Comparison of ENCODE assay signal across 11 mouse cellular contexts in the genomic region with DNA sequence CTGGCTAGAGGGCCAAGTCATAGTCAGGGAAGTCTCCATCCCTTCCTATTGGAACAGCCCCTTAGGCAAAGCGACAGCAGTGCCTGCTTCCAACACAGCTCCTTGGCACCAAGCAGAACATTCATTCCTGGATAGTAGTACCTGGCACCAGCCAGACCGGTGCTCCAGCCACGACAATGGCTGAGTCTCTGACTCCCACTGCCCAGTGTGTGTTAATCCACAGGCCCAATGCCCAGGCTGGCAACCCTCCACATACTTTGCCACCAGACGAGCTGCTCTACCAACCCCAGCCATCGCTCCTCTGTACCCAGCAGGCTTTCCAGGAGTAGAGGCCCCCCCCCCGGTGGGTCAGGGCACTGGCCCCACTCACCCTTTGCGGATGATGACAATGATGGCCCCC. TPM values are rescaled to one million over a fixed set of nuclear protein-coding genes. Genes with fewer than 3 reads are reported as not detected.
DNase-seq lines count a peak whose midpoint lies in the region; ATAC-seq lines count a peak whose summit lies in the region.
"Had no signal": no experiment of that assay in that cellular context is flagged by ENCODE, and none has a peak within 500 bp of the region (broad histone marks: within the 10 kb centered on the region; RNA-seq: fewer than 3 reads in every experiment).

No protein-coding gene starts in this region.

- H3K9me3 ChIP-seq in neural tube, embryonic 15.5 days (replicated peaks), result no peaks in the 10 kb centered on the region
- H3K9me3 ChIP-seq in midbrain, embryonic 15.5 days, result no peaks in the 10 kb centered on the region
- H3K9me3 ChIP-seq: embryonic facial prominence, embryonic 15.5 days; heart, embryonic 15.5 days had no signal

- 58% methylated on average over 7 of the region's 7 CpGs for WGBS in neural tube, embryonic 15.5 days
- 66% methylated on average over 7 of the region's 7 CpGs for WGBS in midbrain, embryonic 15.5 days

- H3K4me2 ChIP-seq in neural tube, embryonic 15.5 days, result no peak overlapping the region
- H3K4me2 ChIP-seq in midbrain, embryonic 15.5 days, result no peak overlapping the region
- H3K4me2 ChIP-seq: embryonic facial prominence, embryonic 15.5 days; heart, embryonic 15.5 days had no signal

- peak; percentile 52 for DNase-seq in gastrocnemius, postnatal 10 days
- no peak for DNase-seq in gastrocnemius, adult 18-20 months (ENCODE audit: low spot score)
- no peak for DNase-seq in neural tube, embryonic 10.5 days (ENCODE audit: extremely low spot score, low spot score)
- peak; percentile 20 for DNase-seq in gastrocnemius, postnatal 25 days
- DNase-seq in yolk sac, embryonic 10.5 days (ENCODE audit: low spot score), result no peak
- DNase-seq in B cell, adult 2 months, result no peak
- DNase-seq: liver, postnatal 0 days had no signal

- 0 out of 2 replicates have a peak, but pooled peaks cover 9% of the 10 kb centered on the region for H3K4me1 ChIP-seq in neural tube, embryonic 15.5 days
- H3K4me1 ChIP-seq in midbrain, embryonic 15.5 days, result no peaks in the 10 kb centered on the region
- H3K4me1 ChIP-seq: embryonic facial prominence, embryonic 15.5 days; heart, embryonic 15.5 days had no signal

- peak; percentile 39 for ATAC-seq in neural tube, embryonic 15.5 days (ENCODE audit: low FRiP score)
- 0 out of 2 replicates have a peak, but pooled peaks have one; percentile 30 for ATAC-seq in midbrain, embryonic 15.5 days (replicated peaks)
- ATAC-seq: liver, postnatal 0 days had no signal

- H3K27me3 ChIP-seq in neural tube, embryonic 15.5 days (replicated peaks), result no peaks in the 10 kb centered on the region
- no peaks in the 10 kb centered on the region for H3K27me3 ChIP-seq in midbrain, embryonic 15.5 days (replicated peaks)
- H3K27me3 ChIP-seq: embryonic facial prominence, embryonic 15.5 days had no signal

- no peak overlapping the region for H3K4me3 ChIP-seq in neural tube, embryonic 15.5 days (replicated peaks)
- H3K4me3 ChIP-seq in midbrain, embryonic 15.5 days, result no peak overlapping the region
- H3K4me3 ChIP-seq: embryonic facial prominence, embryonic 15.5 days; heart, embryonic 15.5 days had no signal

- H3K9ac ChIP-seq in neural tube, embryonic 15.5 days (replicated peaks), result no peak overlapping the region
- H3K9ac ChIP-seq in midbrain, embryonic 15.5 days, result no peak overlapping the region
- H3K9ac ChIP-seq: embryonic facial prominence, embryonic 15.5 days; heart, embryonic 15.5 days; liver, postnatal 0 days had no signal

- no peaks in the 10 kb centered on the region for H3K36me3 ChIP-seq in neural tube, embryonic 15.5 days
- H3K36me3 ChIP-seq in midbrain, embryonic 15.5 days (replicated peaks), result no peaks in the 10 kb centered on the region
- H3K36me3 ChIP-seq: heart, embryonic 15.5 days had no signal

- H3K27ac ChIP-seq in neural tube, embryonic 15.5 days (replicated peaks), result no peak overlapping the region
- no peak overlapping the region for H3K27ac ChIP-seq in midbrain, embryonic 15.5 days
- H3K27ac ChIP-seq: embryonic facial prominence, embryonic 15.5 days; heart, embryonic 15.5 days had no signal

RNA-seq across cellular contexts. Expression of a gene that starts 40.6 kb away (rescaled TPM):
- 1 to 10 TPM; 1.3 to 1.8 TPM for total RNA-seq in gastrocnemius, postnatal 10 days (2021)
- 1 to 10 TPM in 1 of 2 experiments, under 1 TPM in 1; 0.71 to 1.5 TPM for total RNA-seq in gastrocnemius, adult 18-20 months (2021)
- 15.9 and 23.5 TPM in 2 replicates for polyA plus RNA-seq in neural tube, embryonic 15.5 days (2015; fragmentation: Nextera tagmentation; extraction: Ambion mirVana)
- total RNA-seq in gastrocnemius, postnatal 25 days (2021), result 1 to 10 TPM in 1 of 2 experiments, under 1 TPM in 1; 0.69 to 1.4 TPM
- polyA plus RNA-seq in midbrain, embryonic 15.5 days (2015; fragmentation: Nextera tagmentation; extraction: Ambion mirVana), result 22.1 and 27.9 TPM in 2 replicates

RNA-seq across cellular contexts. Expression of a gene that starts 45.8 kb away (rescaled TPM):
- total RNA-seq in gastrocnemius, postnatal 10 days (2021), result 10 to 100 TPM; 19.0 to 22.4 TPM
- total RNA-seq in gastrocnemius, adult 18-20 months (2021), result 10 to 100 TPM; 19.7 to 25.5 TPM
- polyA plus RNA-seq in neural tube, embryonic 15.5 days (2015; fragmentation: Nextera tagmentation; extraction: Ambion mirVana), result 38.3 and 39.2 TPM in 2 replicates
- 10 to 100 TPM; 24.0 to 24.6 TPM for total RNA-seq in gastrocnemius, postnatal 25 days (2021)
- 38.3 and 40.3 TPM in 2 replicates for polyA plus RNA-seq in midbrain, embryonic 15.5 days (2015; fragmentation: Nextera tagmentation; extraction: Ambion mirVana)

Comparison
In these comparisons a context has a peak if more than half of its experiments do, and no peak if none do; other contexts are left out.
1. DNase-seq: peak in gastrocnemius, postnatal 10 days (single experiment) and gastrocnemius, postnatal 25 days (single experiment); none in gastrocnemius, adult 18-20 months (single experiment), neural tube, embryonic 10.5 days (single experiment), yolk sac, embryonic 10.5 days (single experiment) and B cell, adult 2 months (0 of 2).